Mouse (Mus musculus): ENCODE measurements around the gene Gm11096.

DNA sequence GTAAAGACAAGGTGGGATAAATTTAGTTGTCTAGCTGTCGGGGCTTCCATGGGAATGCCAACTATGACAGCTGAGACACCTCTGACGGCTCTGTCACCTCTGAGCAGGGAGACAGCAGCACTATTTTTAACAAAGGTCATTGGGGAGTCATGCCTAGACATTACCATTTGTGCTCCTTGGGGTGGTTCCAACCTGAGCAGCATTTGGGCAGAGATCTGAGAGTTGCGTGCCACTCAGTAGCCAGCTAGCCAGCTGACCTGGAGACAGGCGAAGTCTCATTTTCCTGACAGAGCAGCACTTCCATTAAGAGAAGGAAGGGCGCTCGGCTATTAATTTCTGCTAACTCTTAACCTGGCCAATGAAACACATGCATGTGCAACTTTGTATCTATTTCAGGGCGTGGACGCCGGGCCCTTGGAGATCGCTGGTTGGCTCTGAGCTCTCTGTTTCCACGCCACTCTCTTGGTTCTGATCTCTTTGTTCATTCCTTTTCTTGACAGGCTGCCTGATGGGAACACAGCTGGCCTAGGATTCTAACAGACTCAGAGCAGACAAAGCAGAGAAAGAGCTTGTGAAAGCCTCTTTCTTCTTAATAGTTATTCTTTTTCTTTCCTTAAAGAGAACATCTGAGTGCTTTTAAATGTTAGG is 40.4 kb downstream of the Gm11096 start:
- no peak for TF ChIP-seq POLR2A (IDR thresholded peaks at IDR 0.05; ENCODE audit: insufficient read length, low read depth)
- TF ChIP-seq POLR2AphosphoS2 (IDR thresholded peaks at IDR 0.05; ENCODE audit: insufficient read length, low read depth) = no peak
- no peak for TF ChIP-seq TCF3 (IDR thresholded peaks at IDR 0.05; ENCODE audit: insufficient read length, low read depth)
- TF ChIP-seq USF1 (IDR thresholded peaks at IDR 0.05; ENCODE audit: low read depth) = no peak
- TF ChIP-seq TCF12 (IDR thresholded peaks at IDR 0.05; ENCODE audit: insufficient read depth, poor library complexity, severe bottlenecking) = peak; percentile 47

All from myocyte (in vitro differentiated cells).